Mouse (Mus musculus) layer of hippocampus, postnatal 10 days (tissue): Measurements from ENCODE around the gene Spon1. TPM values are rescaled to one million over a fixed set of nuclear protein-coding genes. Genes with fewer than 3 reads are reported as not detected.

Source experiments
- DNase-seq, 2 experiments: peaks; one replicate each; pipeline ENCODE4 v3.0.0; 2021; ENCODE audit warnings: low spot score in 2 of 2
- total RNA-seq, 2 experiments: library from RNA; stranded (reverse); gene quantifications; 2 replicates each; pipeline ENCODE4 v1.2.3; 2021

Gene Spon1
- total RNA-seq, 2 experiments from 2014 or later: 59.1 to 64.4 TPM

- DNase-seq: no peak
Observed at GRCm38 (mm10) chr7:113988156-113988555, 222.4 kb downstream of the Spon1 start.

GRCm38 (mm10) chr7:113997675-113998354, 232.0 kb downstream of the Spon1 start:
- DNase-seq: no peak

- no peak for DNase-seq
Observed at GRCm38 (mm10) chr7:114004171-114004570, 238.4 kb downstream of the Spon1 start.

- no peak for DNase-seq
Observed at GRCm38 (mm10) chr7:114005499-114005898, 239.7 kb downstream of the Spon1 start.

- DNase-seq: no peak
Observed at GRCm38 (mm10) chr7:114006456-114006855, 240.7 kb downstream of the Spon1 start.

- DNase-seq: peak in 1 of 2 experiments; percentile 40
Observed at GRCm38 (mm10) chr7:114007565-114007964, 241.8 kb downstream of the Spon1 start.

- no peak for DNase-seq
Observed at GRCm38 (mm10) chr7:114011726-114012443, 246.1 kb downstream of the Spon1 start.

- no peak for DNase-seq
Observed at GRCm38 (mm10) chr7:114016001-114016949, 250.5 kb downstream of the Spon1 start.

GRCm38 (mm10) chr7:114018861-114019260, 253.1 kb downstream of the Spon1 start:
- DNase-seq: no peak

- peak in 1 of 2 experiments; percentile 45 for DNase-seq
Observed at GRCm38 (mm10) chr7:114020057-114020703, 254.4 kb downstream of the Spon1 start.

GRCm38 (mm10) chr7:114020704-114021093, 254.9 kb downstream of the Spon1 start:
- peak; percentile 82 to 89 for DNase-seq

GRCm38 (mm10) chr7:114026923-114027322, 261.1 kb downstream of the Spon1 start:
- no peak for DNase-seq

- no peak for DNase-seq
Observed at GRCm38 (mm10) chr7:114027406-114027805, 261.6 kb downstream of the Spon1 start.

- no peak for DNase-seq
Observed at GRCm38 (mm10) chr7:114028828-114029227, 263.0 kb downstream of the Spon1 start.

- DNase-seq: peak in 1 of 2 experiments; percentile 56
Observed at GRCm38 (mm10) chr7:114029596-114029995, 263.8 kb downstream of the Spon1 start.

- DNase-seq: peak; percentile 57 to 61
Observed at GRCm38 (mm10) chr7:114037237-114037636, 271.4 kb downstream of the Spon1 start.

GRCm38 (mm10) chr7:114041349-114041748, 275.6 kb downstream of the Spon1 start:
- no peak for DNase-seq

GRCm38 (mm10) chr7:114042973-114043928, 277.5 kb downstream of the Spon1 start:
- no peak for DNase-seq

- DNase-seq: no peak
Observed at GRCm38 (mm10) chr7:114043929-114044549, 278.2 kb downstream of the Spon1 start.
